Mouse (Mus musculus) large intestine, adult 2 months (tissue): ENCODE data around the gene Nr2e1. TPM values are rescaled to one million over a fixed set of nuclear protein-coding genes. Genes with fewer than 3 reads are reported as not detected.

Experiments
- DNase-seq: peaks from one replicate; pipeline ENCODE4 v3.0.0-alpha.2; 2012; ENCODE audit warnings: low read depth, low spot score
- WGBS: fragments of 180-500 bp; shearing (Covaris S2); methylation state at CpG from one replicate; pipeline ENCODE4 v1.1.7; 2018; 5-methylcytosine and 5-hydroxymethylcytosine counted together
- polyA plus RNA-seq: library from polyadenylated mRNA; depleted of rRNA; stranded (reverse); fragments of >200 nt; gene quantifications from 2 replicates; pipeline ENCODE4 v1.2.3, GENCODE M21; 2012; rRNA removed

Nr2e1 gene
- polyA plus RNA-seq, 1 experiment: not detected

DNA sequence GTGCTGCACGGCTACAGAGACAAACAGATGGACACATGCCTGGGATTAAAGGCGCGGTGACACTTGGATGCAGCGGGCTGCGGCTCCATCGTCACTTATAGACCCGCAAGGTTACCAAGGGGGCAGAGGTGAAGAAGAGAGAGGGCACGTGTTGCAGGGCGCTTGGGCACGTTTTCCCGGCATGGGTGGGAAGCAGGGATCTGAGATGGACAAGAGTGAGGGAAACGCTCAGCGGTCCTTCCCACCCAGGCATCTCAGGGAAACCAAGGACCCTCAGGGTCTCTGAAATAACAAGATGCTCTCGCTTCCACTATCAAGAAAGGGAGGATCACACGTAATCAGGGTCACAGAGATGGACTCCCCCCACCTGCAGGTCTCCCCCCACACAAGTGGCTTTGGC lies 10.5 kb downstream of the Nr2e1 start:
- DNase-seq: no peak
- 4% methylated on average over 15 of the region's 15 CpGs for WGBS

GRCm38 (mm10) chr10:42572567-42572966 lies 10.9 kb downstream of the Nr2e1 start:
- WGBS: 2% methylated on average over 20 of the region's 20 CpGs
- DNase-seq: no peak

DNA sequence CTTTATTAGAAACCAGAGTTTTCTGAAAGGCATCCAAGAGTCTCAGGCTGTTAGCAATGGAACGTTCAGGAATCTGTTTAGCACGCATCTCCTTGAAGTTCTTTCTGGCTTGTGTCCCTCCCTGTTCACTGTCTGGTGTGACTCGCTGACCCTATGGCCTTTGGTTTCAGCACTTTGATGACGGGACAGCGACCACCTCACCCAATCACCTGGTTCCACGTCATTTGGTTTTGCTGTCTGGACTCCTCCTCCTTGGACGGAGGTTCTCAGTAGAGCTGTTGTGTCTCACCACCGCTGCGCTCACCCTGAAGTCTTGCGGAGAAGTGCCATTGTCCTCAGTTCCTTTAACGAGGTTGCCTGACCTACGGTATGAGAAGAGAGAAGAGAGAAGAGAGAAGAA lies 21.2 kb downstream of the Nr2e1 start:
- WGBS: 3% methylated on average over 12 of the region's 12 CpGs
- DNase-seq: no peak

- DNase-seq: no peak
- WGBS: 74% methylated on average over 5 of the region's 5 CpGs
These were observed 23.7 kb downstream of the Nr2e1 start for GRCm38 (mm10) chr10:42559581-42560200.

DNA sequence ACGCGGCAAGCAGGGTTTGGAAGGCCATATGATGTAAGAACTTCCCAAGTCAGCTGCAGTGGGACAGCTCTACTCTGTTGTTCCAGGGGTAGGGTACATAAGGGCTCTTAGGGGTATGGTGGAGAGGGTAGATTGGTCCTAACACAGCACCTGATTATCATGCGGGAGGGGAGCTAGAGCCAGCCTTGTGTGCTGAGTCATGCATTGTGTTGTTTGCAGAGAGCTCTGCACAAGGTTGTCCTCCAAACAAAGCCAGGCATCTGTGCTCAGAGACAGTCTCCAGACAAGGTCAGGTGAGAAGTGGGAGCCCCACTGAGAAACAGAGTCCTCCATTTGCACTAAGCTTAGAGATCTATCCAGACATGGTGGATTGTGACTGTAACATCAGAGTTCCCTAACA lies 36.9 kb downstream of the Nr2e1 start:
- no peak for DNase-seq
- WGBS: 89% methylated on average over 3 of the region's 3 CpGs

DNA sequence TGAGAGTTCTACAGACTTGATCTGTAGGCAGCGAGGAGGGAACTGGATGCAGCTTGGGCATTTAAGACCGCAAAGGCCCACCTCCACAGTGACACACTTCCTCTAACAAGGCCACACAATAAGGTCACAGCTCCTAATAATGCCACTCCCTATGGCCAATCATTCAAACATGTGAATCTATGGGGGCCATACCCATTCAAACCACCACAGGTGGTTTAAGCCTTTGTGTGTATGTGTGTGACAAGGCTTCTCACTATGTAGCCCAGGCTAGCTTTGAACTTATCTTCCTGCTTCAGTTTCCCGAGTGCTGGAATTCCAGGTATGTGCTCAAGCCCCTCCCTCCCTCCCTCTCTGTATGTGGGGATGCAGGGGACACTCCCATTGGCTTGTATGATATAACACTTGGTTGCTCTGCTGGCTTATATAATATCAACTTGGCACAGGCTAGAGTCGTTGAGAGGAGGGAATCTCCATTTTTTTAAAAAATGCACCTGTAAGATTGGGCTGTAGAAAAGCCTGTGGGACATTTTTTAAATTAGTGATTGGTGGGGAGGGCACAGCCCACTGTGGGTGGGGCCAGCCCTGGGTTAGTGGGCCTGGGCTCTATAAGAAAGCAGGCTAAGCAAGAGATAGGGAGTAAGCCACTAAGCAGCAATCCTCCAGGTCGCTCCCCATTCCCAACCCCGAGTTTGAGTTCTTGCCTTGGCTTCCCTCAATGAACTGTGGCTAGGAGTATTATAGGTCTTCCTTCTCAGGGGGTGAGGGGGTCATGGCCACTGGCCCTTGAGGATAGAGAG lies 37.5 kb downstream of the Nr2e1 start:
- 80% methylated on average over 6 of the region's 6 CpGs for WGBS
- no peak for DNase-seq

DNA sequence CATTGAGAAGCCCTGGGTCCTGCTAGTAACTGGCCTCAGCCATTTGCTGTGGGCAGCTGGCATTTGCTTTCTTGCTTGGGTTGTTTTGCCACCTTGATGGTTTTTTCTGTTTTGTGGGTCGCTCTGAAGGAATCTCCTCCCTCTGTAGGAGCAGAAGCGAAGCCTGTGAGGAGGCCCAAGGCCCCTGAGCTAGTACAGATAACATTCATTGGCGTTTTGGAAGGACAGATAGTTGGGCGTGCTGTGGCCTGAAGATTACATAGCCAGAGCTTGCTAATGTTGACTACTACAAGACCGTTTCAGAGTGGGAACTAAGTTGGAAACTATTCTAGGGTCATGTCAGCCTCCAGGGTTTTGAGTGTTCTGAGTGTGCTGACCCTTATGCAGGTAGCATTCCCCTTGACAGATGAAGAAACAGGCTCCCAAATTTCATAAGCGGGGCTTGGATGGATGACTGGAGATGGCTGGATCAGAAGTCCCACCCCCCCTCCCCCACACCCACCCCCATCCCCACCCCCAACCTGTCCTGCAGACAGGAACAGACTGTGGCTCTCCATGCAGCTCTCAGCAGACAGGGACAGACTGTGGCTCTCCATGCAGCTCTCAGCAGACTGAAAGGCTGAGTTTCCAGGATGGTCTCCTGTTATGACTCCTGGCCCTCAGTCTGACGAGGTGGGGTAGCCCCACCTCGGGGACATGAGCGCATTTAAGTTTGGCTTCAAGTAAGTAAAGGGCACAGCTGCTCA lies 45.7 kb downstream of the Nr2e1 start:
- WGBS: 86% methylated on average over 9 of the region's 9 CpGs

GRCm38 (mm10) chr10:42533836-42534453 lies 49.5 kb downstream of the Nr2e1 start:
- WGBS: 93% methylated on average over 11 of the region's 11 CpGs
- no peak for DNase-seq

More for the DNA sequence above, 45.7 kb downstream of the Nr2e1 start:
- DNase-seq: no peak

- no peak for DNase-seq
- 95% methylated on average over 3 of the region's 3 CpGs for WGBS
These were observed 57.8 kb downstream of the Nr2e1 start for GRCm38 (mm10) chr10:42525682-42526081.

DNA sequence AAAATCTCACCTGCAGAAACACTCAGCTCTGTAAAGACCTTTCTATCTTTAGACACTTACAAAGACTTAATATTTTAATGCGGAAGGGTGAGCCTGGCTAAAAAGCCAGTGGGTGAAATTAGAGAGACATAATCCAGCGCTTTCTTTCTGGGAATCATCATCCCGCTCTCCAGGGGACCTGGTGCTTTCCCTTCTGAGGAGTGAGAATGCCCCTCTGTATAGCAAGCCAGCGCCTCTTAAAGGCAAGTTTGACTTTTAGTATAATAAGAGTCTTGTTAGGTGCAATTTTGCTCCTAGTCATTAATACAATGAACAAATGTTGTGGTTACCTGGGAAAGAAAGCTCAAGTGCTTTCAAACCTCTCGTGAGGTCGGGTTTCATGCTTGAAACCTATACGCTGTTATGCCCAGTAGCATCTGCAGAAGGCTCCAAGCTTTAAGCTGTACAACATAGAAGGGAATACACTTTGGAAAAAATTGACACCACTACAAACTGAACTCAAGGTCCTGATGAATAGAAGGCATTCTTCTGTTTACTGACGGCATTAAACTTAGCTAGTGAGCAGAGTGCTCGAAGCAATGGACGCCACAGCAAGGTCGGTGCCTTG lies 59.8 kb downstream of the Nr2e1 start:
- whole genome bisulfite sequencing: 76% methylated on average over 11 of the region's 11 CpGs

DNA sequence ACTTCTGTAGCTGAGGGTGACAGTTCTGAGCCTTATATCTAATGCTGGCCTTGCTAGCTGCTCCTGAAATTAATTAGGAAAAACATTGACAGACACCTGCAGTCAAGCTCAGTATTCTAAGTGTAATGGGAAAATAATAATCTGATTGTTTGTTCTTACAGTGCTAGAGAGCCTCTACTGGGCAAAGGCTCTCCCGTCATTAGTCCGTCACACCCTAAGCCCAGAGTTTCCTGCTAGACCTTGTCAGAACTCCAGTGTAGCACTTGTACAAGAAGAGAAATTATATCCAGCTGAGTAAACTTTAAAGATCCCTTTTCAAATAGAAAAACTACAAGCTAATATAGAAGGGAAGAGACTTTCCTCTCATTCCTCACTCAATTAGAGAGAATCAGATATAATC lies 60.5 kb downstream of the Nr2e1 start:
- peak; percentile 19 for DNase-seq
- WGBS: 20% methylated on average over 2 of the region's 2 CpGs

More for the DNA sequence above, 59.8 kb downstream of the Nr2e1 start:
- no peak for DNase-seq

DNA sequence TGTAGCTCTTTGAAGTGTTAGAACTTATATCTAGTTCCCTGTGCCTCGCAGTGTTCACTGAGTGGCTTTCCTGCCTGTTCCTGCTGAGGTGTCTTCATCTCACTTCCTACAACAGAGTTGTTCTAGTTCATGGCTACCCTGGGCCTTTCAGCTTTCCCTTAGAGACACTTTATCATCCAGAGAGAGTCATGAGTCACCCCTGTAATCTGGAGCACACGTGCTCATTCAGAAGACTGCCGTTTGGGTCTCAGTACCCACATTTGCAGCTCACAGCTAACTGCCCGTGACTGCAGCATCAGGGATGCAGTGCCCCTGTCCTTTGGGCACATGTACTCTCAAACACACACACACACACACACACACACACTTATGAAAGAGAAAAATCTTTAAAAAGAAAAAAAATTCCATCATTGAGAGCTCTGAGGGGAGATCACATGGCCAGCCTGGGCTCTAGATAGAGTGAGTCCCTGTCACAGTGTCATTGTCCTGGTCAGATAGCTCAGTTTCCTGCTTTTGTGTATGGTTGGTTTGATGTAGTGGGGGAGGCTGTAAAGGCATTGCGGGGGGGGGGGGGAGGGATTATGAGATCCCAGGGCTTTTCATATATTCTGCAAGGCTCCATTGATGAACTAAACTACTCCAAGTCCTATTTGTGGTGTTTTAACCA lies 62.0 kb downstream of the Nr2e1 start:
- 61% methylated on average over 5 of the region's 5 CpGs for WGBS
- DNase-seq: no peak

GRCm38 (mm10) chr10:42518363-42518762 lies 65.1 kb downstream of the Nr2e1 start:
- DNase-seq: no peak
- WGBS: 79% methylated on average over 8 of the region's 8 CpGs

DNA sequence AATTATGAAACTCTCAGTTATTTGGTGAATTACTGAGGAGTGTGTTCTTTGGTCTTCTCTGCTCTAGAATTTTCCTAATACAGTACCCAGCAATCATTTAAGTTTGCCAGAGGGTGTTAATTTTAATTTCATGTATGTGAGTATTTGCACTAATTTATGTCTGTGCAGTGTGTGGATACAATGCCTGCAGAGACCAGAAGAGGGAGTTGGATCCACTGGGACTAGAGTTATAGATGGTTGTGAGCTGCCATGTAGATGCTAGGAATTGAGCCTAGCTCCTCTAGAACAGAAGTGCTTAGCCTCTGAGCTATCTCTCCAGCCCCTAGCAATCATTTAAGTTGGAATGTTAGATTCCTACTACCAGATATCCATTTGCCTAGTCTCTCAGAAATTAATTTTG lies 69.3 kb downstream of the Nr2e1 start:
- DNase-seq: no peak

Other genes with a start within 250 kb of the Nr2e1 start
- gene Afg1l, start 105.1 kb downstream of the Nr2e1 start, polyA plus RNA-seq: 6.7 and 7.3 TPM in 2 replicates
- 237 and 264 TPM in 2 replicates for gene Snx3, start 81.6 kb downstream of the Nr2e1 start, polyA plus RNA-seq
- 8.3 and 11.7 TPM in 2 replicates for gene Ostm1, start 190 bp upstream of the Nr2e1 start, polyA plus RNA-seq
- gene Sec63, start 177.9 kb upstream of the Nr2e1 start, polyA plus RNA-seq: 9.2 and 10.1 TPM in 2 replicates